Mouse (Mus musculus) telencephalon, adult 2 months (tissue): Measurements from ENCODE around the gene Nos3.

Experiments used
- DNase-seq: peaks from one replicate; pipeline ENCODE4 v3.0.0-alpha.2; 2011; ENCODE audit warnings: low read depth, low spot score

Gene Nos3

DNA sequence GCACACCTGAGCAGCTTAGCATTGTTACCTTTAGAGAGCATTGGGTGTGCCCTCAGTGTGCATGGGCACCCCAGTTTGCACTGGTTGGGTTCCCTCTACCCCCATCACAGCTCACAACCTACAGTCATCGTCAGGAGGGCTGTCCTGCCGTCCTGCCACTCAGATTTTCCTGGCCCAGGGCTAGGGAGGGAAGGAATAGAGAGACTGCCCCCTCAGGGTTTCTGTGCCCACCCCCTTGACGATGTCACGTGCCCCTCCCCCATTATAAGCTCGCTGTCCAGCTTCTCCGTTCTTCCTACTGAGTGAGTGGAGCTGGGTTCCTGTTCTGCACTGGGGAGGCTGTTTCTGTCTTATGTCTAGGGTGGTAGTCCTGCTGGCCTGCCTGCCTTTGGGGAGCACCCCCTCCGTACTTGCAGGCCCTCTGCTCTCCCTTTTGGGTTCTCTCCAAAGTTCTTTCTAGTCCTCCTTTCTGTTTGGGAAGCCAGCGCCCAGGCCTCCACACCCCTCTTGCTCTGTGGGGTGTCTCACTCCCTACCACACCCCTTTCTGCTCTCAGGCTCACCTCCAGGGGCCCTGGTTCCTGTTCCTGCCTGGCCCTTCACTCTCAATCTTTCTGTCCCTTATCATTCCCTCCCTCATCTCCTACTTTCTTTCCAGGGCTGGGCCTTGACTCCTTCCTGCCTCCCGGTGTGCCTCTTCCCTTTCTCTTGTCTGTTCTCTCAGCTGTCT lies 62.1 kb downstream of the Nos3 start:
- no peak for DNase-seq

- no peak for DNase-seq
Measured at GRCm38 (mm10) chr5:24427285-24427633, 62.6 kb downstream of the Nos3 start.

DNA sequence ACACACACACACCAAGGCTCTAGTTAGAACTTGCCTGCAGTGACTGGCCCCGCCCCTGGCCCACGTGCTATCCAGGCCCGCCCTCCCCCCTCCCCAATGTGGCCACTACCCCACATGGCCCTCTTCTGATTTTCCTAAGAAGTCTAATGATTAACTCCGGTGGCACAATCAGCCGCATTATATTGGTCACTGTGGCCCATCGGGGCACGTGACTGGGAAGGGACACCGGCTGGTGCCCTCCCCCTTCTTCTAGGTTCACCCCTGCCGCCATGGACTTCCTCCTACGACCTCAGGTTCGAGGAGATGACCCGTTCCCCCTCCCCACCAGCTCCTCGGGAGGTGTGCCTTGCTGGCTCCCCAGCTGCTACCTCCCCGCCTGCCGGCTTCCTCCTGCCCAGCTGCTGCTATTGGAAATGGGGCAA lies 63.4 kb downstream of the Nos3 start:
- no peak for DNase-seq

DNA sequence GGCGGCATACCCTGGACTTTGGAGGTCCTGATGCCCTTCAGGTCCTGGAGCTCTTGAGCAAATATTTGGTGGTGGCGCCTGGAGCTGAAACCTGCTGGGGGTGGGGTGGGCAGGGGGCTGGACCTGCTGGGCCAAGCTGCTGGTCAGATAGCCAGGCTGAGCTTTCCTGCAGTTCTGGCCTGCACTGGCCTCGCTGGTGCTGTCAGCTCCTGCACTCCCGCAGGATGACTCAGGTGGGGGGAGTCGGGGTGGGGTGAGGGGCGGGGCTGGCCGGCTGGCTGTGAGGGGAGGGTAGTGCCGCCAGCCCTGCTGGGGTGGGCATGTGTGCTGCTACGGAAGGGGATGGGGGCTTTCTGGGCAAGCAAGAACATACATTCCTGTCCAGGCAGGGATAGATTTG lies 64.0 kb downstream of the Nos3 start:
- DNase-seq: no peak

DNA sequence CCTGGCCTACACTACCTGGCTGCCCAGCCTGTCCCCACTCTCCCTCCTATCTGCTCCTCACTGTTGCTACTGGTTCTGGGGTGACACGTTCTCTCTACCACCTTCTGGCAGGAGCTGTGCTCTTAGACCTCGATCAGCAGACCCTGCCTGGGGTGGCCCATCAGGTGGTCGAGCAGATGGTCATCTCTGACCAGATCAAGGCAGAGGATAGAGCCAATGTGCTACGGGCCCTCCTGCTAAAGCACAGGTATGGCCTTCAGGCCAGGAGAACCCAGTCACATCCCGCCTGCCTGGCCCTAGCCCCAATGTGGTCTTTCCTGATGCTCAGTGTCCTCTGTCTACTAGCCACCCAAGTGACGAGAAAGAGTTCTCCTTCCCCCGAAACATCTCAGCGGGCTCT lies 69.4 kb downstream of the Nos3 start:
- DNase-seq: no peak
